Mouse (Mus musculus) layer of hippocampus, postnatal 14 days (tissue): ENCODE data around the gene Gm19426. TPM values are rescaled to one million over a fixed set of nuclear protein-coding genes. Genes with fewer than 3 reads are reported as not detected.

Experiments used
- DNase-seq, 2 experiments: peaks; one replicate each; pipeline ENCODE4 v3.0.0; 2021 to 2022; ENCODE audit warnings: low spot score in 2 of 2, mixed read lengths in 1 of 2
- microRNA-seq, 2 experiments: library from miRNA; unstranded; fragments of <30 nt; microRNA quantifications; one replicate each; pipeline ENCODE4 v1.2.0; 2021
- total RNA-seq, 2 experiments: library from RNA; stranded (reverse); gene quantifications; 2 replicates each; pipeline ENCODE4 v1.2.3; 2021

The Gm19426 gene
- total RNA-seq, 2 experiments from 2014 or later = 2.6 to 3.7 TPM

DNA sequence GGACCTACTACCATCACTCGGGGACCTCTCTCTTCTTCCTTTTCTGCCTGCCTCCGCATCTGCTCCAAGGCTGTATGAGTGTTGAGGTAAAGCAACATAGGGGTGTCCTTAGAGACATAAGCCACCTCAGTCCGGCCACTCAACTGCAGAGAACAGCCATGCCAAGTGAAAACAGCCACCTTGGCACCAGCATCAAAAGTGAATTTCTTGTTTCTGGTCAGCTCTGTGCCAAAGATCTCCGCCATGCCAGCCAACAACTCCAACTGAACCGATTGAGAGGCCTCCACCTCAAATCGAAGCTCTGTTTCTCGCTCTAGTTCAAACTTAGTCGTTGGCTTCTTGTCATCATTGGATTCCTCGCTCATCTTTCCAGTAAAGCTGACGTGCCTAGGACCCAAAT, 17.7 kb downstream of the Gm19426 start:
- DNase-seq = no peak

DNA sequence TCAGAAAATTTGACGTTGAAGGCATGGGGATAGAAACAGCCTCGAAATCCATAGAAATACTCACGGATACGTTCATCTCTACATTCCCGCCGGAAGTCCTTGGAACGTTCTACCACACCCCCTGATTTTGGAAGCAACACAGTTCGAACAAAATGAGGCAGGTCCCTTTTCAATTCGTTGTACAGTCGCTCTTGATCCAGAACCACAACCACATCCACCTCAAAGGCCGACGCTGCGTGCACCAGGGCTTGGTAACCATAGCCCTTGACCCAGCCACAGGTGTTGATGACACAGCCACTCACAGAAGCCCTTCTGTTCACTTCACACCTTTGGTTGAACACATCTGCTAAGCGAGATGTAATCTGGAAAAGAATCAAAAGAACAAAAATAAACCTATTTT, 19.6 kb downstream of the Gm19426 start:
- DNase-seq = no peak

DNA sequence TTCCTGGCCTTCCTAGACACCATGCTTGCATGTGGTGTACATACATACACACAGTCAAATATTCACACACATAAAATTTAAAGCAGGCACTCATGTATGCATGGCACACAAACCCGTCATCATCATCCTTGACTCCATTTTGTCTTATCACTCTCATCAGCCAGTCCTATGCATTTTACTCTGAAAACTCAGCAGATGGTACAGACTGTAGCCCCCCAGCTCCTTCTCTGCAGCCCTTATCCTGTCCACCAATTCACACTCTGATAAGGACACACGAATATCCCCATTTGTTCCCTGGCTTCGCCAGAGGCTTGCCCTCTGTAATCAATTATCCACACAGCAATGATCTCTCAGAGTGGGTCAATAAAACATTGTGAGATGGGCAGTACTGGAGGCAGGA, 22.3 kb downstream of the Gm19426 start:
- no peak for DNase-seq

DNA sequence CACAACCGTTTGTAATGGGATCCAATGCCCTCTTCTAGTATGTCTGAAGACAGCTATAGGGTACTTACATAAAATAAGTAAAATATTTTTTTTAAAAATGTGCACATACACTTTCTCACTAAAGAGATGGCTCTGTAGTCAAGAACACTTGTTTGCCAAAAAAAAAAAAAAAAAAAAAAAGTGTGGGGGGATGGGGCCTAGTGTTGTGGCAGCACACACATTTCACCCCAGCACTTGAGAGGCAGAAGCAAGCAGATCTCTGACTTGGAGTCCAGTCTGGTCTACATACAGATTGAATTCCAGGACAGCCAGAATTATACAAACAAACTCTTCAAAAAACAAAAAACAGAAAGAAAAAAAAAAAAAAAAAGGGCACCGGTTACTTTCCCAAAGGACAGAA, 22.7 kb downstream of the Gm19426 start:
- no peak for DNase-seq

DNA sequence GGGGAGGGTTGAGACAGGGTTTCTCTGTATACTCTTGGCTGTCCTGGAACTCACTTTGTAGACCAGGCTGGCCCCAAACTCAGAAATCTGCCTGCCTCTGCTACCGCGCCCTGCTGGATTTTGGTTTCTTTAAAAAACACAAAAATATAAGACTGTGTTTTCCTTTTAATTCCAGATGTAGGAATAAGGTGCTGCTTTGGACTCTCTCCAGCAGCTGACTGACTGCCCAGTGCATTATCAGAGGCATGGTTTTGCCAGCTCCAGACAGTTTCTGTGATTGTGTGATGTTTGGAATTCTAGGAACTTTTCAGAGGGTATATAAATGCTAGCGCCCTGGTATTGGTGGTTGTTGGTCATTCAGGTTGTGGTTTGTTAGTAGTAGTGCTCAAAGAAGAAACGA, 26.1 kb downstream of the Gm19426 start:
- no peak for DNase-seq

DNA sequence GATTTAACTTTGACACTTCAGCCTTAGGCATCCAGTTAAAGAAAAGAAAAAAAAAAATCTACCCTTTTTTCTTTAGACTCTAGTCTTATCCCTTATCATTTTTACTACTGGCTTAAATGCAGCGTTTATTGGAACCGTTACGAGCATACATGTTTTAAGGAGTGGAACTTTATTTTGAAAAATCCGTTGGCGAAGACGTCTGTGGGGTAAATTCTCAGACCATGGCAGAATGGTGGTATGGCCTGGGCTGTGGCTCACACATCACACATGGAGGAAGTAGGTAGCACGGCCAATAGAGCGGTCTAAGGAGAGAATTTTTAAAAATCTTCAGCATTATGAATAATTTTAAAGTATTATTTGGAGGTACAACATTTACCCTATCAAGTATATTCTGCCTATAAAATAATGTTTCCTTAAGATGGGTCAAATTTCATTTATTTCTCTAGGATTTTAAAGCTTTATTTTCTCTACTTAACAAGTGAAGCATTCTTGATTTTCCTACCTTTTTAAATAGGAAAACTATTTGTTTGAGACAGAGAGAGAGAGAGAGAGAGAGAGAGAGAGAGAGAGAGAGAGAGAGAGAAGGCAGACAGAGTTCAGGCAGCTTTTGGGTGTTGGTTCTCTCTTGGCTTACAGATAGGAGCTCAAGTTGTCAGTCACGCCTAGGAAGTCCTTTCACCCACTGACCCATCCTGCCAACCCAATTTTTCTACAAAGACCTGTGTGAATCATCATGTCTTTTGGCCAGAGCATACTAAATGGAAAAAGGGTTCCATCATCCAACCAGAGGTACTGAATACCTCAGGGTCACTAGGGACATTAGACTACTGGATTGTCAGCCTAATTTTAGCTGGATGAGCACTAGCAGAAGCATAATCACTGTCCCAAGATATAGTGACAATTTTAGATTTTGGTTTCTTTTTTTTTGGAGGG, 26.8 kb downstream of the Gm19426 start:
- DNase-seq = no peak

DNA sequence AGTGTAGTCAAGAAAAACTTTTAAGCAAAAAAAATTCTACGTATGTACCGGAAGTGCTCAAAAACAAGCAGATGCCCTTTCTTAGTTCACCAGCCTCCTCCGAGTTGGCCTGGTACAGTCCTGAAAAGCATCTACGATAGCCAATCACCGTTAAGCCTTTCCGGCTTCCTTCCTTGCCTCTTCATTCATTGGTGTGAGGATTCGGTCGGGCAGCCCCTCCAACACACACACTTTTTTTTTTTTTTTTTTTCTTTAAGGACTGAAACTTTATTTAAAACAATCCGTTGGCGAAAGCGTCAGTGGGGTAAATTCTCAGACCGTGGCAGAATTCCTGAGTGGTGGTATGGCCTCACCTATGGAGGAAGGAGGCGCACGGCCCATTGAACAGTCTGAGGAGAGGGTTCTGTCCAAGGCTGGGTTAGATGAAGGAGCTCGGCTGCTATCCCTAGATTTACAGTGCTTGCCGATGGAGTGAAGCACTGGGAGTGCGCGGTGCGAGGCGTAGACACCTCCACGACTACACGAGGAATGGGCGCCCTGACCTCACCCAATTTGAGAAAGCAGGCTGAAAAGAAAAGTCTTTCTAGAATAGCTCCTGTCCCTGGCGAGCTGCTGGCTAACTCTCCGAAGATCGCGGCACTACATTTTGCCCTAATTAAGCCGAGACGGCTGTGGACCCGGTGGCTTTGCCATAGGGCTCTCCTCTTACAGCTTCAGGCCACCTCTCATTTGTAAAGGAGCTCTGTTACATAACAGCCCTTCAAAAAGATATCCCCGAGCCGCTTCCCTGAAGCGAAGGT, 27.7 kb downstream of the Gm19426 start:
- DNase-seq = peak; percentile 74 to 95

DNA sequence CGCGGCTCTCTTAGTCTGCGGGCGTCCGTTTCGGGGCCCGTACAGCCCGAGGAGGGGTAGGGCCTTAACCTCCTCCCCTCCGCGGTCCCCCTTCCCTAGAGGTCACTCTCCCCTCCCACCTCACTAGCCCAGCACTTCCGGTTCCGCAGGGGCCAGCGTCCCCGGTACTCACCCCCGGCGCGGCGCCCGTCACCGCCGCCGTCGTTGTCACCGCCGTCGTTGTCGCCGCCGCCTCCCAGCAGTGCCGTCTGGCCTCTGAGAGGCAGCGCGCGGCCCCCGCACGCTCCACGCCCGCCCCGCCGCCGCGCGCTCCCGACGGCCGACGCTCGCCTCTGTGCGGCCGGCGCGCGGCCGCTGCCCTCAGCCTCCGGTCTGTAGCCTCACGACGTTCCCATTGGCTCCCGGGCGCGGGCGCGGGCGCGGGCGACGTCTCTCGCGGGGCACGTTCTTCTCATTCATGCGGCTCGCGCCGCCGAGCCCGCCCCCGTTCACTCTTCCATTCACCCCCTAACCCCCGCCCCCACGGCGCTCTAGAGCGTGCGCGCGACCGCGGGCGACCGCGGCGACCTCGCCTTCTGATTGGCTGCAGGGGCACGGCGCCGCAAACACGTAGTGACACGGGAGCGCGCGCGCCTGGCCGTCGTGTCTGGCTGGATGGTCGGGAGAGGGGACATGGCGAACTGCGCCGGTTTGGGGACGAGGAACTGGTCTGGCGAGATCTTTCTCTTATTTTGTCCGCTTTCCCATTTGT, 28.5 kb downstream of the Gm19426 start, which contains the start of gene Zdhhc5:
Zdhhc5 (minus strand) TSS at position 370 of the 751 bp plus-strand sequence.
- DNase-seq = peak; percentile 99

- peak in 1 of 2 experiments; percentile 29 for DNase-seq
These were observed 29.0 kb downstream of the Gm19426 start for GRCm38 (mm10) chr2:84714422-84714810.

DNA sequence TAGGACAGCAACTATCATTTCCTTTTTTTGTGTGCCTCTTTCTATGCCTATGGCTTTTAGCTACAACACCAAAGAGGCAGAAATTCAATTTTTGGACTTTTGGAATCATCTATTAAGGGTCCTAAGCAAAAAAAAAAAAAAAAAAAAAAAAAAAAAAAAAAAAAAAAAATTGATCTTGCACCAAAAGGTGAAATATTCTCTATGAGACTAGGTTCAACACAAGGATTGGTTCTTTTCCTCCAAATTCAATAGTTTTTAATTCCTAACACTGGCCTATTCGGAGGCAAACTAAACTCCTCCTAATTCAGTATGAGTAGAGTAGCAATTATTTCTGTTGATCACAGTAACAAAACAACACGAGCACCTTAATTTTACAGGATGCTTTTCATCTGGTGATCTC, 31.6 kb downstream of the Gm19426 start:
- no peak for DNase-seq

GRCm38 (mm10) chr2:84707523-84707922, 35.9 kb downstream of the Gm19426 start:
- no peak for DNase-seq

- DNase-seq = no peak
These were observed 38.2 kb downstream of the Gm19426 start for GRCm38 (mm10) chr2:84705295-84705694.

DNA sequence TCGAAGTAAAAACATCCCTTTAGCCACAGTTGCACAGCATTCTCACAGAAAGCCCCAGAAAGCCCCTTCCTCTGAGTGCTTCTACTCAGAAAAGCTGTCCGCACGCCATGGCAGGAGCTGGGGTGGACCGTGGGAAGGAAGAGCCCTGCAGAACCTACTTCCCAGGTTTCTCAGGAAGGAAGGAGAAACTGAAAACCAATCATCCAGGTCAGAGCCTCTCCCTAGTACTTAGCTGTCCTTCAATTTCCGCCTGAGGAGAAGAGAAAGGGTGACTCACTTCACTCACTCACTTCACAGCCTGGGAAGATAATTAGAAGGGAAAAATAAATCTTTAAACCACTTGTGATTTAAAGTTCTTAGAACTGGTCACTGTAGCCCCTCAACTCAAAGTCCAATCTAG, 39.1 kb downstream of the Gm19426 start:
- DNase-seq = no peak

DNA sequence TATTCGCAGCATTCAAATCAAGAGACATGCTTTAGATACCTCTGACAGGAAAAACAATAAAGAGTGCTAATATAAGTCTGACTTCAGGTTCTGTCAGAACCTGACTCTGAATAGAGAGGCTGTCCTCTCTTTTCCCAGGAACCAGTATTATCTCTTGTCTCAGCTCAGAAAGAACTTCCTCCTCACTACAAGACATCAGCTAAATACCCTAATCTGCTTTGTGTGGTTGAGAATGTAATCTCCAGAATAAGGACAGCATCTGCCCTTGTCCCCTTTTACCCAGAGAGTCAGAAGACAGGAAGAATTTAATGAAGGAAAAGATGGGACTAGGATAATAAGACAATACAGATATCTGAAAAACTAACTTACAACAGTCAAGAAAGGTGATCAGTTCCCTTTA, 40.0 kb downstream of the Gm19426 start:
- DNase-seq = no peak

DNA sequence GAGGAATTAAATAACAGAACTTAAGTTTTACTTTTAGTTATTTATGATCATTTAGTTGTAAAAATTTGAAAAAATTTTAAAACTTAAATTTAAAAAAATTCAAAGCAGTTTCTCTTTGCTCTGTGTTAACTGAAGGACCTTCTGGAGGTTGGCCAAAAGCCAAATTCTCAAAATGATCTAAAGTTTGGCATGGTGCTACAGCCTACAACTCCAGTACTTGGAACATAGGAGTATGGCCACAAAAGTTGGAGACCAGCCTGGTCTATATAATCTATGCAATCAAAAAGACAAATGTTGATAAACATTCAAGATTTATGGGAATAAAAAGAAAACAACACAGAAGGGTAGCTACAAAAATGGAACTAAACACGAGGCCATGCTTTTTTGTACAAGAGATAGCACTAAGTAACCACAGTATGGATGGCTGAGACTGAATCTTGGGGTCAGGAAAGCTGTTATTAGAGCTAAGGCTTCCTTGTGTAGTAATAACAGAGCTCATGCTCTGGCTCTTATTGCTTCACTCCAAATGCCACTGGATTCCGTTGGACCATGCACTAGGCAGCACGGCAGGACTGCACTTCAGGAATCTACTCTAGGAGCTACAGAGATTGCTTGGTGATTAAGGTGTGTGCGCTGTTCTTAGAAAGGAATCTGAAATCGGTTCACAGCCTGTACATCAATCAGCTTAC, 48.3 kb downstream of the Gm19426 start:
- no peak for DNase-seq

Small RNA genes within 50 kb of the gene (microRNA-seq; reads per million reads assigned to microRNA genes)
- 3,673 to 6,331 reads per million in 2 experiments for gene Mir130a

Other genes starting within 250 kb of the Gm19426 start
- gene Ctnnd1, start 92.9 kb downstream of the Gm19426 start, total RNA-seq = 10 to 100 TPM; 59.1 to 68.0 TPM
- not detected for gene Btbd18, start 84.6 kb downstream of the Gm19426 start, total RNA-seq
- 10 to 100 TPM; 41.7 to 46.8 TPM for gene Selenoh, start 72.9 kb downstream of the Gm19426 start, total RNA-seq
- gene Gm28635, start 65.6 kb downstream of the Gm19426 start, total RNA-seq = 1 to 10 TPM; 2.9 to 9.8 TPM
- 10 to 100 TPM; 31.4 to 32.0 TPM for gene Med19, start 65.3 kb downstream of the Gm19426 start, total RNA-seq
- 100 to 1,000 TPM; 195 to 204 TPM for gene Tmx2, start 64.5 kb downstream of the Gm19426 start, total RNA-seq
- gene Zdhhc5, start 28.5 kb downstream of the Gm19426 start, total RNA-seq = 10 to 100 TPM; 36.6 to 37.8 TPM
- 1 to 10 TPM; 6.7 TPM for gene Clp1, start 16.3 kb downstream of the Gm19426 start, total RNA-seq
- gene Ypel4, start 9.6 kb downstream of the Gm19426 start, total RNA-seq = 10 to 100 TPM; 33.1 to 39.8 TPM
- gene Serping1, start 31.8 kb upstream of the Gm19426 start, total RNA-seq = 10 to 100 TPM in 1 of 2 experiments, 1 to 10 TPM in 1; 6.8 to 10.6 TPM
- 1 to 10 TPM; 4.1 to 4.5 TPM for gene Ube2l6, start 55.2 kb upstream of the Gm19426 start, total RNA-seq
- gene Smtnl1, start 79.0 kb upstream of the Gm19426 start, total RNA-seq = not detected
- gene Timm10, start 83.3 kb upstream of the Gm19426 start, total RNA-seq = 10 to 100 TPM; 59.1 to 59.8 TPM
- gene Slc43a1, start 95.2 kb upstream of the Gm19426 start, total RNA-seq = under 1 TPM; 0.33 to 0.37 TPM
- 10 to 100 TPM; 92.5 to 99.2 TPM for gene Rtn4rl2, start 143.1 kb upstream of the Gm19426 start, total RNA-seq
- 1 to 10 TPM; 2.4 to 3.3 TPM for gene Slc43a3, start 192.9 kb upstream of the Gm19426 start, total RNA-seq
- not detected for gene Prg2, start 236.8 kb upstream of the Gm19426 start, total RNA-seq
- not detected for gene Prg3, start 244.6 kb upstream of the Gm19426 start, total RNA-seq